Mouse (Mus musculus) limb, embryonic 13.5 days (tissue): Measurements from ENCODE around the gene Ttyh1. TPM values are rescaled to one million over a fixed set of nuclear protein-coding genes. Genes with fewer than 3 reads are reported as not detected.

Source experiments
- ATAC-seq: fragments of 200-750 bp; cut with Nextera tagmentation; 2 replicates; pipeline ENCODE4 v1.8.0; 2017; ENCODE audit warnings: low read depth, moderate number of reproducible peaks, moderate TSS enrichment; ENCODE audit not compliant: low FRiP score
- H3K27ac ChIP-seq: fragments of 300-500 bp; sonication (generic); 2 replicates; pipeline ENCODE4 v1.5.1; 2015; ENCODE audit warnings: inconsistent platforms, mild to moderate bottlenecking, moderate library complexity
- H3K27me3 ChIP-seq: fragments of 300-500 bp; sonication (generic); 2 replicates; pipeline ENCODE4 v1.6.1; 2015; ENCODE audit warnings: mild to moderate bottlenecking, inconsistent platforms
- H3K36me3 ChIP-seq: fragments of 300-500 bp; sonication (generic); 2 replicates; pipeline ENCODE4 v1.6.1; 2015; ENCODE audit warnings: inconsistent platforms, mild to moderate bottlenecking, moderate library complexity
- H3K4me1 ChIP-seq: fragments of 300-500 bp; sonication (generic); 2 replicates; pipeline ENCODE4 v1.6.1; 2015; ENCODE audit warnings: inconsistent platforms
- H3K4me2 ChIP-seq: fragments of 300-500 bp; sonication (generic); replicated peaks from 2 replicates; pipeline ENCODE4 v1.6.1; 2015; ENCODE audit warnings: inconsistent platforms, mild to moderate bottlenecking, moderate library complexity
- H3K4me3 ChIP-seq: fragments of 300-500 bp; sonication (generic); 2 replicates; pipeline ENCODE4 v1.5.1; 2015; ENCODE audit warnings: moderate library complexity, mild to moderate bottlenecking, inconsistent platforms
- H3K9ac ChIP-seq: fragments of 300-500 bp; sonication (generic); 2 replicates; pipeline ENCODE4 v1.6.1; 2015; ENCODE audit warnings: mild to moderate bottlenecking, inconsistent platforms
- H3K9me3 ChIP-seq: fragments of 300-500 bp; sonication (generic); 2 replicates; pipeline ENCODE4 v1.6.1; 2016; ENCODE audit warnings: inconsistent platforms
- WGBS: fragments of 180-500 bp; shearing (Covaris S2); methylation state at CpG from one replicate; pipeline ENCODE4 v1.1.7; 2015; 5-methylcytosine and 5-hydroxymethylcytosine counted together
- polyA plus RNA-seq: library from polyadenylated mRNA; unstranded; fragments of >200 nt; fragmentation: Nextera tagmentation; extraction: Ambion mirVana; gene quantifications from 2 replicates; pipeline ENCODE4 v1.2.1, GENCODE M21; 2015

Ttyh1 gene
- polyA plus RNA-seq, 1 experiment from 2014 or later = 2.3 TPM

GRCm38 (mm10) chr7:4163571-4164072, 44.4 kb downstream of the Ttyh1 start:
- H3K9ac ChIP-seq = peak overlapping the region; percentile 65
- WGBS = under 1% methylated on average over 11 of the region's 11 CpGs
- H3K4me1 ChIP-seq = peaks cover 21% of the 10 kb centered on the region
- no peaks in the 10 kb centered on the region for H3K9me3 ChIP-seq
- peak overlapping the region; percentile 71 for H3K4me2 ChIP-seq
- H3K36me3 ChIP-seq = no peaks in the 10 kb centered on the region
- peak overlapping the region; percentile 54 for H3K4me3 ChIP-seq
- peak; percentile 41; the same call in 1 of the 2 replicates for ATAC-seq
- H3K27ac ChIP-seq = peak overlapping the region; percentile 89
- H3K27me3 ChIP-seq = no peaks in the 10 kb centered on the region

GRCm38 (mm10) chr7:4164090-4164910, 45.1 kb downstream of the Ttyh1 start, which contains the start of gene Cdc42ep5:
Cdc42ep5 (minus strand) TSS chr7:4164860.
- Histone ChIP-seq H3K4me2 (peak within 1 kb of the TSS; percentile 71), H3K4me3 (peak within 1 kb of the TSS; percentile 54), H3K27ac (peak within 1 kb of the TSS; percentile 89), H3K27me3 (no peaks in the 10 kb centered on the region), H3K9me3 (no peaks in the 10 kb centered on the region), H3K9ac (peak within 1 kb of the TSS; percentile 65), H3K4me1 (peaks cover 21% of the 10 kb centered on the region), H3K36me3 (no peaks in the 10 kb centered on the region)
- ATAC-seq = peak; percentile 96
- under 1% methylated on average over 19 of the region's 20 CpGs for WGBS

- Histone ChIP-seq H3K4me2 (peak overlapping the region; percentile 71), H3K36me3 (no peaks in the 10 kb centered on the region), H3K9me3 (no peaks in the 10 kb centered on the region), H3K9ac (peak overlapping the region; percentile 60), H3K4me1 (peaks cover 21% of the 10 kb centered on the region), H3K27me3 (no peaks in the 10 kb centered on the region), H3K27ac (peak overlapping the region; percentile 77), H3K4me3 (peak overlapping the region; percentile 54)
- ATAC-seq = no peak
- WGBS = 20% methylated on average over 3 of the region's 3 CpGs
Observed at GRCm38 (mm10) chr7:4165286-4165685, 46.1 kb downstream of the Ttyh1 start.

- Histone ChIP-seq H3K27ac (no peak overlapping the region), H3K4me1 (peaks cover 21% of the 10 kb centered on the region), H3K9ac (no peak overlapping the region; the same call in 1 of the 2 replicates), H3K4me2 (no peak overlapping the region), H3K27me3 (no peaks in the 10 kb centered on the region), H3K36me3 (no peaks in the 10 kb centered on the region), H3K9me3 (no peaks in the 10 kb centered on the region), H3K4me3 (no peak overlapping the region)
- no peak for ATAC-seq
Observed at GRCm38 (mm10) chr7:4167098-4167497, 47.9 kb downstream of the Ttyh1 start.

- no peak overlapping the region for H3K9ac ChIP-seq
- H3K27me3 ChIP-seq = no peaks in the 10 kb centered on the region
- 76% methylated on average over 6 of the region's 6 CpGs for WGBS
- no peak overlapping the region for H3K4me3 ChIP-seq
- H3K4me1 ChIP-seq = peaks cover 2% of the 10 kb centered on the region
- H3K27ac ChIP-seq = no peak overlapping the region
- H3K4me2 ChIP-seq = no peak overlapping the region
- no peaks in the 10 kb centered on the region for H3K36me3 ChIP-seq
- no peaks in the 10 kb centered on the region for H3K9me3 ChIP-seq
- no peak for ATAC-seq
Observed at GRCm38 (mm10) chr7:4170193-4170938, 51.2 kb downstream of the Ttyh1 start.

GRCm38 (mm10) chr7:4178438-4178837, 59.2 kb downstream of the Ttyh1 start:
- no peak for ATAC-seq
- Histone ChIP-seq H3K9ac (no peak overlapping the region), H3K27ac (no peak overlapping the region), H3K9me3 (no peaks in the 10 kb centered on the region), H3K4me1 (no peaks in the 10 kb centered on the region), H3K4me2 (no peak overlapping the region), H3K4me3 (no peak overlapping the region), H3K36me3 (no peaks in the 10 kb centered on the region), H3K27me3 (no peaks in the 10 kb centered on the region)
- WGBS = 42% methylated on average over 3 of the region's 3 CpGs

Other genes with a start within 250 kb of the Ttyh1 start
- gene Gm14548, start 221.3 kb upstream of the Ttyh1 start, polyA plus RNA-seq = not detected in 2 replicates
- gene Lilra6, start 203.9 kb upstream of the Ttyh1 start, polyA plus RNA-seq = 0.06 TPM in 1 of 2 replicates, not detected in the other
- 0.52 and 1.3 TPM in 2 replicates for gene Lair1, start 56.2 kb upstream of the Ttyh1 start, polyA plus RNA-seq
- 59.1 and 64.4 TPM in 2 replicates for gene Leng8, start 17.6 kb downstream of the Ttyh1 start, polyA plus RNA-seq
- 4.6 and 4.9 TPM in 2 replicates for gene Leng9, start 31.0 kb downstream of the Ttyh1 start, polyA plus RNA-seq
- gene Cdc42ep5, start 45.5 kb downstream of the Ttyh1 start, polyA plus RNA-seq = 70.9 and 74.3 TPM in 2 replicates
- gene Lilra5, start 118.3 kb downstream of the Ttyh1 start, polyA plus RNA-seq = 0.06 and 0.09 TPM in 2 replicates
- gene Ncr1, start 218.3 kb downstream of the Ttyh1 start, polyA plus RNA-seq = not detected in 2 replicates